ENCODE assay signal across 8 mouse cellular contexts in genomic region chr1:106713621-106714529, GRCm38 (mm10). TPM values are rescaled to one million over a fixed set of nuclear protein-coding genes. Genes with fewer than 3 reads are reported as not detected.
DNase-seq lines count a peak whose midpoint lies in the region; ATAC-seq lines count a peak whose summit lies in the region.

Gene Bcl2 (minus strand): TSS chr1:106714274.

- peak within 1 kb of the TSS; percentile 96 for H3K9ac ChIP-seq in hindbrain, embryonic 16.5 days (ENCODE audit: low read depth, low read length)

- H3K36me3 ChIP-seq in hindbrain, embryonic 16.5 days (ENCODE audit: control insufficient read depth, insufficient read depth, low read length), result no peaks in the 10 kb centered on the region
- no peaks in the 10 kb centered on the region for H3K36me3 ChIP-seq in megakaryocyte, embryonic 14.5 days (replicated peaks; ENCODE audit: low read length)

- ATAC-seq in hindbrain, embryonic 16.5 days, result peak; percentile 87

- peak within 1 kb of the TSS; percentile 65 for H3K4me3 ChIP-seq in hindbrain, embryonic 16.5 days (ENCODE audit: low read length)
- peak within 1 kb of the TSS; percentile 95 for H3K4me3 ChIP-seq in megakaryocyte, embryonic 14.5 days (replicated peaks)

- H3K27ac ChIP-seq in hindbrain, embryonic 16.5 days (ENCODE audit: low read depth, low read length), result peak within 1 kb of the TSS; percentile 93

- under 1% methylated on average over 54 of the region's 95 CpGs for WGBS in hindbrain, embryonic 16.5 days

- H3K4me2 ChIP-seq in hindbrain, embryonic 16.5 days (ENCODE audit: low read length), result peak within 1 kb of the TSS; percentile 84

- H3K27me3 ChIP-seq in hindbrain, embryonic 16.5 days (replicated peaks; ENCODE audit: control insufficient read depth, insufficient read depth, low read length), result no peaks in the 10 kb centered on the region
- H3K27me3 ChIP-seq in megakaryocyte, embryonic 14.5 days (replicated peaks), result no peaks in the 10 kb centered on the region

- peaks cover 11% of the 10 kb centered on the region for H3K4me1 ChIP-seq in hindbrain, embryonic 16.5 days (ENCODE audit: control insufficient read depth, insufficient read depth, low read depth, low read length)
- H3K4me1 ChIP-seq in megakaryocyte, embryonic 14.5 days, result peaks cover 52% of the 10 kb centered on the region

- no peaks in the 10 kb centered on the region for H3K9me3 ChIP-seq in hindbrain, embryonic 16.5 days (ENCODE audit: control insufficient read depth, low read length)
- H3K9me3 ChIP-seq in megakaryocyte, embryonic 14.5 days, result no peaks in the 10 kb centered on the region

- peak; percentile 87 for DNase-seq in Muller cell, postnatal 12 days (ENCODE audit: inconsistent ontology term)
- peak; percentile 71 to 82 for DNase-seq in cerebellum, postnatal 10 days
- DNase-seq in gastrocnemius, adult 18-20 months (ENCODE audit: low spot score), result peak; percentile 61
- DNase-seq in left cerebral cortex, adult 9 months (ENCODE audit: low spot score in 2 of 2), result peak; percentile 45 to 63
- DNase-seq in right cerebral cortex, adult 2 months (ENCODE audit: low spot score in 2 of 2), result peak; percentile 65 to 76
- DNase-seq in urinary bladder, postnatal 14 days (ENCODE audit: low spot score), result peak; percentile 71

RNA-seq across cellular contexts. Expression of gene Bcl2, which starts in this region (rescaled TPM):
- total RNA-seq in gastrocnemius, adult 18-20 months (2021), result 1 to 10 TPM; 1.4 to 2.2 TPM
- polyA plus RNA-seq in hindbrain, embryonic 16.5 days (2015; fragmentation: Nextera tagmentation; extraction: Ambion mirVana), result 16.4 and 17.5 TPM in 2 replicates
- polyA plus RNA-seq in megakaryocyte, embryonic 14.5 days (2012; ENCODE audit: insufficient read depth, low replicate concordance), result 3.0 and 4.1 TPM in 2 replicates

Comparison
In these comparisons a context has a peak if more than half of its experiments do, and no peak if none do; other contexts are left out.
1. Peak in every context shown above with its lines: DNase-seq, ATAC-seq, H3K4me3 ChIP-seq and H3K27ac ChIP-seq.